Mouse (Mus musculus) kidney, adult 18-20 months (tissue): ENCODE results near the gene Hectd4.

Experiments
- DNase-seq: peaks from one replicate; pipeline ENCODE4 v3.0.0; 2021

The Hectd4 gene

GRCm38 (mm10) chr5:121239846-121240245 is 19.8 kb downstream of the Hectd4 start:
- DNase-seq = no peak

- DNase-seq = no peak
These were observed 21.2 kb downstream of the Hectd4 start for GRCm38 (mm10) chr5:121241182-121241581.

DNA sequence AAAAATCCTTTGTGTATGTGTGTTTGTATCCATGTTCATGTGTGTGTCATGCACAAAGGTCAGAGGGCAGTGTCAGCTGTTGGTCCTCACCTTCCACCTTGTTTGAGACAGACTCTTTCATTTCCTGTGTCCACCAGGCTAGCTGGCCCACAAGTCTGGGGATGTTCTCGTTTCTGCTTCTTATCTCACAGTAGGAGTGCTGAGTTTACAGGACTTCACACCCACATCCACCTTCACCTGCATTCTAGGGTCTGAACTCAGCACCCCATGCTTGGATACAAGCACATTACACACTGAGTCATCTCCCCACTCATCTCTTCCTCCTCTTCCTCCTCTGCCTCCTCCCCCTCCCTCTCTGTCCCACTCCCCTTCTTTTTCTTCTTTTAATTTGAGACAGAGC is 22.2 kb downstream of the Hectd4 start:
- DNase-seq = no peak

DNA sequence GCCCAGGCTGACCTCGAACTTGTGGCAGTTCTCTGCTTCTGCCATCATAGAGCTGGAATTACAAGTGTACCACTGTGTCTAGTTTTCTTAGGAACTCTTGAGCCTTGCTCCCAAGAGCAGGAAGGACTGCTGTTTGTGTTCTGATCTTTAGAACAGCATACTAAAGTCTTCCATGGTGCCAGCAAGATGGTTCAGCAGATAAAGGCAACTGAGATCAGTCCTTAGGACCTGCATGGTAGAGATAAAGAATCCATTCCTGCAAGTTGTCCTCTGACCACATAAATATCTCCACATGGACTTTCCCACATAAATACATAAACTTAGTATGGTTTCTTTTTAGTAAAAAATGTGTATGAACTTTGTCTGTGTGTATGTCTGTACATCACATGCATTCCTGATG is 22.7 kb downstream of the Hectd4 start:
- no peak for DNase-seq

GRCm38 (mm10) chr5:121243676-121244364 is 23.8 kb downstream of the Hectd4 start:
- no peak for DNase-seq

DNA sequence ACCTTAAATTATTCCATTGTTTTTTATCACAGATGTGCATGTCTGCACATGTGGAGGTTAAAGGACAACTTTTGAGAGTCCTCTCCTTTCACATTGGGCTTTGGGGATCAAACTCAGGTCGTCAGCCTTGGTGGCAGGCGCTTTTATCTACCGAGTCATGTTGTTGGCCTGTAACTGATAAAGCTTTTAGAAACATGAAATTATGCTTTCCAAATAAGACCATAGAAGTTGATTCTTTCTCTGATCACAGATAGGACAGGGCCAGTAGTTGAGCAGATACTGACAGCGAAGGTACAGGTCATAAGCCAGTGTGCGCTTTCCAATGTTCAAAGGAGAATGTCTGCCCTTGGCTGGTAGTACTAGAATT is 24.3 kb downstream of the Hectd4 start:
- no peak for DNase-seq

DNA sequence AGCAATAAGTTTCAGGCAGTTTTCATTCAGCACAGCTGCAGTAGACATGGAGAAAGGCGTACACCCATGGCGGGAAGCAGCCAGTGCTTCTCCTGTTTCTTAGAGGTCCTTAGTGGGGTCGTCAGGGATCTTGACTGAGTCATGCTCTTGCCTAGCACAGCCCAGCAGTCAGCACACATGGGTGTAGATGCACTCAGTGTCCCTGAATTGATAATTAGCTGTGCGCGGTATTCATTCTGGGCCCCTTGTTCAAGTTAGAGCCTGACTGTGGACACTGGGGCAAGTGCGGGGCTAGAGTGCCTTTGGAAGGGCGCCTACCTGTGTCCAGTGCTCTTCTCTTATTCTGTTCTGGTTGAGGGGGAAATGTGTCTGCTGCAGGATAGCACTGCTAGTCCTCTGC is 25.2 kb downstream of the Hectd4 start:
- no peak for DNase-seq

- no peak for DNase-seq
These were observed 28.9 kb downstream of the Hectd4 start for GRCm38 (mm10) chr5:121248766-121249394.

DNA sequence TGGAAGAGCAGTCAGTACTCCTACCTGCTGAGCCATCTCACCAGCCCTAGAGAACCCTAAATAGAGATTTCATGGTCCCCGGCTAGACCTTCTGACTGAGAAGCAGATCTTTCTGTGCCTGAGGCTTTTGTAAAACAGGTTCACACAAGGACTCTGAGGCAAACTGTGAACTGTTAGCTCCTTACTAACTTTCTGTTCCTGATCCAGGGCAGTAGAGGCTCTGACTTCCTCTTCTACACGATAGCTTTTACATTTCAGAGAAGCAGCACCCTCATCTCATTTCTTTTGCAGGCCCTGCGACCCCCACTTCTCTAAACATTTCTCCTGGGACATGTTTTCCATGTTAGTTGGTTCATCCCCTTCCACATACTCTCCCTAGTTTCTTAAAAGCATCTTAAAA is 29.7 kb downstream of the Hectd4 start:
- no peak for DNase-seq

DNA sequence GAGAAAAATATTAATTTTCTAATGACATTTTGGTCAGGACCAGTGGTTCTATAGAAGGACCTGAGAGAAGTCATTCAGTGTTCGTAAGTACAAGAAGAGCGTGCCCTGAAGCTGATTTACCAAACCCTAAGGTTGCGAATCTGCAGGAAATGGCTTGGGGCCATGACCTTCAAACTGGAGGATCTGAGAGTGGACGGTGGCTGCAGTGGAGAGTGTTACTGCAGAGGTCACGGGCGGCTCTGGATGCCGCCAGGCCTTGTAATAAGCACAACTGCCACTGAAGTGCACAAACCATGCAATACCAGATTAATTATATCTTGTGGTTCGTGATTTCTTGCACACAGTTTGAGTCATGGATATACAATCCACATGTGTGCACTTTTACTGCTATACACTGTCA is 31.8 kb downstream of the Hectd4 start:
- peak; percentile 27 for DNase-seq

GRCm38 (mm10) chr5:121253816-121254497 is 33.9 kb downstream of the Hectd4 start:
- DNase-seq = no peak

- no peak for DNase-seq
These were observed 35.0 kb downstream of the Hectd4 start for GRCm38 (mm10) chr5:121254977-121255376.

GRCm38 (mm10) chr5:121261806-121262205 is 41.8 kb downstream of the Hectd4 start:
- DNase-seq = no peak

- DNase-seq = no peak
These were observed 42.4 kb downstream of the Hectd4 start for GRCm38 (mm10) chr5:121262415-121262814.

DNA sequence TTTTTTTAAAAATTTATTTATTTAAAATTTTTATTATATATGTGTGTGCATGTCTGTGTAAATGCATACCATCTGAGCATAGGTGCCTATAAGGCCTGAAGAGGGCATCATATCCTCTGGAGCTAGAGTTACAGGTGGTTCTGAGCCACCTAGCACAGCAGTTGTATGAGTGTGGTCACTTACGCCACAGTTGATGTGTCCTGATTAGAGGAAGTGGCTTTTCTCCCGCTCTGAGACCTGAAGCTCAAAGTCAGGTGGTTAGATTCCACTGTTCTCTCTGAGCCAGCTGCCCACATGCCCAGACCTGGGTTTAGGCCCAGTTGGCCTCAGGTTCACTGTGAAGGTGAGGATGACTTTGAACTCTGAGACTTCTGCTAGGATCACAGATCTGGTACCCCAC is 44.6 kb downstream of the Hectd4 start:
- no peak for DNase-seq

GRCm38 (mm10) chr5:121266741-121267382 is 46.8 kb downstream of the Hectd4 start:
- DNase-seq = peak; percentile 59

DNA sequence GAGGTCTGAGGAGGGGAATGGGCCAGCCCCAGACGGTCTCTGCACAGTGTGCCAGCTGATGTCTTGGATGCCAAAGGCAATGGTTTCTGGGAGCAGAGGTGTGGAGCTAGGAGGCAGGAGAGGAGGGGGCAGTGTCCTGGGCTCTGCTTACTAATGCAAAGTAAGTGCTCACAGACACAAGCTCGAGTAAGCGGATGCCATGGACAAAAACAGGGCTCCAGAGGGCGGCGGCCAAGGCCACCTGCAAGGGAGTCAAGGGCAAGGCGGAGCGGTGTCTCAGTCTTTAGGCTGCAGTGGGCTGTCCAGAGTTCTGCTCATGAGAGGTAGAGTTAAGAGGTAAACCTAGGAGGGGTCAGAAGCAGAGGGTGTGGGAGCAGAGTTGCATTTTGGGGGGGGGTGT is 51.0 kb downstream of the Hectd4 start:
- DNase-seq = no peak

DNA sequence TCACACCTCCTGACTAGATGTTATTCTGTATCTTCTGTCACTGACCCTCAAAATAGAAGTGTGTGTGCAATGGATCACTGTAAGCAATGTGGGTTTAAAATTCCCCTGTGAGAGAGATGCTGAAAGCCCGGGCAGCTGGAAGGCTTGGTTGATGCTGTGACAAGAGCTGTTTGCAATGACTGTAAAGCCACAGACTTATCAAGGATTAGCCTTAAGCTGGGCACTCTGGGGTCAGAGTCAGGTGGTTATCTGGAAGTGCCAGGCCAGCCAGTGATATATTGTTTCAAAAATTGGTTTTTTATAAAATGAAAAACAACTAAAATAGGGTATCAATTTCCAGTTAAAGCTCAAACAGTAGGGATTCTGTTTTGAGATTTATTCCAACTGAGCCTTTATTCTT is 56.8 kb downstream of the Hectd4 start:
- DNase-seq = no peak

DNA sequence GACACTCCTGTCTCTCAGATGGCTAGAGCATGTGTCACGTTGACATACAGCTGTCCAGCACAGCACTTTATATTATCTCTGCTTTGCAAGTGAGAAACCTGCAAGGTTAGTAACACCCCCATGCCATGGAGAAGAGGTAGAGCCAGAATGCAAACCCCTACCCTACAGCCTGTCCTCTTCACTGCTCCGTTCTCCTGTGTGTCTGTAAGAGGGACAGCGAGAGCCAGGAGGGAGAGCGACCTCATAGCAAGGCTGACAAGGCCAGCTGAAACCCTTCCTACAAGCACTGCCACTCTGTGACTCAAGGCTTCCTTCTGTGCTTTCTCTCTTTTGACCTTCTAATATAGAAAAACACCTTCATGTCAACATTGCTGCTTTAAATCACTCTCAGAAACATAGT is 60.4 kb downstream of the Hectd4 start:
- DNase-seq = no peak

GRCm38 (mm10) chr5:121283051-121283450 is 63.0 kb downstream of the Hectd4 start:
- no peak for DNase-seq

DNA sequence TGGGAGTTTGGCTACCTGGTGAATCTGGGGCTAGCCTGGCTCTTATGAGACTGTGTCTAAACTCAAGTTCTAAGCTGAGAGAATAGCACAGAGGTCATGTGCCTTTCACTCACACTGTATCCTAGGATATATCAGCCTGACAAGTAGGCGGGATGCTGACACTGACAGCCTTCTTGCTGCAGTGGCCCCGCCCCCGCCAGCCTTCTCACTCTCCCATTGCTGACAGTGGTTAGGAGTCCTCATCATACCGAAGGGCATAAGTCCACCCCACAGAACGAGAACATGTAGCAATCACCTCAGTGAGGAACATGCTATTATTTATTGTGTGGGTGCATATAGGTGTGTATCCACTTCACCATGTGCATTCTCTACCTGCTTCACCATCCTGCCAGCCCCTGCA is 64.8 kb downstream of the Hectd4 start:
- no peak for DNase-seq

DNA sequence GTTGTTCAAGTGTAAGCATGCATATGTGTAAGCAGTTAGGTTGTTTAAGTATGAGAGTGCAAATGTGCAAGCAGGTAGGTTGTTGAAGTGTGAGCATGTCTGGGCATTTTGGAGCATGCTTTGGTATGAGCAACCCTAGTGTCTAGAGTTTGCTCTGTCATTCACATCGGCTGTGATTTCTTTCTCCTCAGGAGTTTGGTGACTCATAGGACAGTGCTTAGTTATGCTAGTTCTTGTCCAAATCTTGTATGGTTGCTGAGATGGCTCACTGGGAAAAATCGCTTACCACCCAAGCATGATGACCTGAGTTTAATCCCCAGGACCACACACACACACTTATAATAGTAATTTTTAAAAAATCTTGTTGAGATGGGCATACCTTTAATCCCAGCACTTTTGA is 67.2 kb downstream of the Hectd4 start:
- no peak for DNase-seq

GRCm38 (mm10) chr5:121290289-121290688 is 70.3 kb downstream of the Hectd4 start:
- no peak for DNase-seq
